Mouse (Mus musculus) urinary bladder, postnatal 25 days (tissue): ENCODE data around the gene Fam131b.

Experiments
- DNase-seq: peaks from one replicate; pipeline ENCODE4 v3.0.0; 2022; ENCODE audit warnings: low spot score

Gene Fam131b

DNA sequence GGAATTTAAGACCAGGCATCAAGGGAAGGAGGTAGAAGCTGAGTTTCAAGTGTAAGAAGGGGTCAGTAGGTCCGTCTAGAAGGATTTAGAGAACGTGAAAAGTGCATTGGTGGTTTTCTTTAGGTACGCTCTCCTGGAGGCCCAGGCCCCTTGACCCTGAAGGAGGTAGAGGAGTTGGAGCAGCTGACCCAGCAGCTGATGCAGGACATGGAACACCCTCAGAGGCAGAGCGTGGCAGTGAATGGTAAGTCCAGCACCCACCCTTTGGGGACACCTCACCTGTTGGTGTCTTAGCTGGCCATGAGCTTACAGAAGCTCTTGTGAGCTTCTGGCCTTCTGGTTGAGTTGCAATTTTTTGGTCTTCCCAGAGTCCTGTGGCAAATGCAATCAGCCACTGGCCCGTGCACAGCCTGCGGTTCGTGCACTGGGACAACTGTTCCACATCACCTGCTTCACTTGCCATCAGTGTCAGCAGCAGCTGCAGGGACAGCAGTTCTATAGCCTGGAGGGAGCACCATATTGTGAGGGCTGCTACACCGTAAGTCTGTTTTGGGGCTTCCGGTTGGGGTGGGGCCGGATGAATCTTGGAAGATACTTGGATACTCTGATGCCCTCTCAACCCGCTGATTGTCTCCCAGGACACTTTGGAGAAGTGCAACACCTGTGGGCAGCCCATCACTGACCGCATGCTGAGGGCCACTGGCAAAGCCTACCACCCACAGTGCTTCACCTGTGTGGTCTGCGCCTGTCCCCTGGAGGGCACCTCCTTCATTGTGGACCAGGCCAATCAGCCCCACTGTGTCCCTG lies 31.6 kb upstream of the Fam131b start:
- no peak for DNase-seq

DNA sequence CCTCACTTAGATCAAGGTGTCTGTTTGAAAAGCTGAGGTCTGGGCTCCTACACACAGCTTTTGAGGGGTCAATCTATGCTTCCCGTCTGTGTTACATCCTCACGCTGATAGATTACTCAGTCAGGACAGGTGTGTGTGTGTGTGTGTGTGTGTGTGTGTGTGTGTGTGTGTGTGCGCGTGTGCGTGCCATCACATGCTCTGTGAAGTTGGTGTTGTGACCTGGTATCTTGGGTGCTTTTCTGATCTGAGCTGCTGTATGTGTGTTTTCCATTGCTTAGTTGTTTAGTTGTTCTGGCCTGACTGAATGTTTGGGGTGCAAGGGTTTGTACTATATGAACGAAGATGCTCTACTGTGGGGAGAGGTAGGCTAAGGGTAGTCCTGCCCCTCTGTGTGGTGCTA lies 30.9 kb upstream of the Fam131b start:
- DNase-seq: no peak

DNA sequence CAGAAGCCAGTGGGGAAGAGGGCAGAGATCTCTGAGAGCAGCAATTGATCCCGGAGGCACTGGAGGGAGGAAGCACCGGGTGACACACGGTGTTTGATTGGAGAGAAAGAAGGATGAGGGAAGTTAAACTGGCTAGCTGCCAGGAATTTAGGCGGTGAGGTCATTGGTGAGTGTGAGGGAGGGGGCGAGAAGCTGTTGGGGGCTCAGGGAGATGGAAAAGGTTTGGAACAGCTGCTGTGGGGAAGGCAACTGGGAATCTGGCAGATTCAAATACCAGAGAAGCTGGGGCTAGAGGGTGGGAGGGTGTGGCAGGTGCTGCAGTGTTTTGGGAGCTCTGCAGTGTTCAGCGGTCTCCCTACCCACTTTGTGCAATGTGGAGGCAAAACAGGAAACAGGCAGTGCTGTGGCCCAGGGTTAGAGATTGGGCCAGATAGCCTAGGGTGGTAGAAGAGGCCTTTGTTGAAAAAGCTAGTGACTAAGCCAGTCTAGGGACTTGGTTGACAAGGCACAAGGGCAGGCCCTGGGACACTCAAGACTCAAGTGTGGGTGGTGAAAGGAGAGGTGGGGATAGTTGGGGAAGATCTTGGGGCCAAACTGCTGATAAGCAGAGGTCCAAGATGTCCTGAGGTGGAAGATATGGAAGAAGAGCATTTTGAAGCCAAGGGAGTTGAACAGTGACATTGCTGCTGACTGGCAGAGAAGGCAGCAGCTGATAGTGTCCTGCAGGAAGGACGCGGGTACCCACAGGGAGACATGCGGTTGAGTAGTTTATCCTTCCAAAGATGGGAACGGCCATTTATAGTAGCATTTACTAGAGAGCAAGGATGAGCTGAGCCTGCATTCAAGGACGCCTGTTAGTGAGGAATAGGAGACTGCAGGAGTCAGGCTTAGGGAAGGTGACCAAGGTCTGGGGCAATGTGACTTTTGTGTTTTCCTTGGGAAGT lies 29.9 kb upstream of the Fam131b start:
- DNase-seq: no peak

GRCm38 (mm10) chr6:42353180-42353579 lies 28.7 kb upstream of the Fam131b start:
- no peak for DNase-seq

DNA sequence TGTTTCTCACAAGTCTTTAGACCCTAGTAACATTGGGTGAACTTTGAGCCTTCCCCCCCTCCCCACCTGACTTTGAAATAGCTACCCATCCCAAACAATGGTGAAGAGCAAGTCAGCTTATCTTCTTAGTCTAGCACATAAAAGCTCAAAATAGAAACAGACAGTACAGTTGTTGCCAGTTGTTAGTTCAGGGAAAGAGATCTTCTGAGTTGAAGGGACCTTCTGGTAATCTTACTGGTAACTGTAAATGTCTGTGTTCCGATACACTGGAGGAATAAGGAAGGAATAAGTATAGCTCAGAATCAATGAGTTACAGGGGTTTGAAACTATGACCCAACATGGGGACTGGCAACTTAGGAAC lies 28.0 kb upstream of the Fam131b start:
- DNase-seq: no peak

DNA sequence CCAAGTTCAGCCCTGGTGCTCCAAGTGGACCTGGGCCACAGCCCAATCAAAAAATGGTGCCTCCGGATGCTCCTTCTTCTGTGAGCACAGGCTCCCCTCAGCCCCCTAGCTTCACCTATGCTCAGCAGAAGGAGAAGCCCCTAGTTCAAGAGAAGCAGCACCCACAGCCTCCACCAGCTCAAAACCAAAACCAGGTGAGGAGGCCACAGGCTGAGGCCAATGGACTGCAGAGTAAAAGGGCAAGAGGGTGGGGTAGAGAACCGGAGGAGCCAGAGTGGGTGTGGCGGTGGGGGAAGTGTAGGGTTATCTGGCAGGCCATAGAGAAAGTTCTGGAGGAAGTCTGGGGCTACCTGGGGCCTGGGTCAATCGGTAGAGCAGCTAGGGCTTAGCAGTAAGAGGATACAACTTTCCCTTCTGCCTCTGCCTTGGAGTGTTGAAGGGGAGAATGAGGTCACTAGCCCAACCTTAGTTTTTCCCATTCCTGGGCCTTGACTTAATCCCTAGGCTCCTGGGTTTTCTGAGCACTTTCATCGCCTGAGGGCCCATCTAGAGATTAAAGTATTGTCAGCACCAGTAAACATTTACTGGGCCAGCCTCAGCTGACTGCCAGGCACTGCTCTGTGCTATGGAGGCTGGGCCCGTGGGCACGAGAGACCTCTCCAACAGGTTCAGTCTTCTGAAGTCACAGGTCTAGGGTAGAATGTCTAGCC lies 27.5 kb upstream of the Fam131b start:
- DNase-seq: no peak

GRCm38 (mm10) chr6:42350968-42351775 lies 26.7 kb upstream of the Fam131b start:
- DNase-seq: no peak

DNA sequence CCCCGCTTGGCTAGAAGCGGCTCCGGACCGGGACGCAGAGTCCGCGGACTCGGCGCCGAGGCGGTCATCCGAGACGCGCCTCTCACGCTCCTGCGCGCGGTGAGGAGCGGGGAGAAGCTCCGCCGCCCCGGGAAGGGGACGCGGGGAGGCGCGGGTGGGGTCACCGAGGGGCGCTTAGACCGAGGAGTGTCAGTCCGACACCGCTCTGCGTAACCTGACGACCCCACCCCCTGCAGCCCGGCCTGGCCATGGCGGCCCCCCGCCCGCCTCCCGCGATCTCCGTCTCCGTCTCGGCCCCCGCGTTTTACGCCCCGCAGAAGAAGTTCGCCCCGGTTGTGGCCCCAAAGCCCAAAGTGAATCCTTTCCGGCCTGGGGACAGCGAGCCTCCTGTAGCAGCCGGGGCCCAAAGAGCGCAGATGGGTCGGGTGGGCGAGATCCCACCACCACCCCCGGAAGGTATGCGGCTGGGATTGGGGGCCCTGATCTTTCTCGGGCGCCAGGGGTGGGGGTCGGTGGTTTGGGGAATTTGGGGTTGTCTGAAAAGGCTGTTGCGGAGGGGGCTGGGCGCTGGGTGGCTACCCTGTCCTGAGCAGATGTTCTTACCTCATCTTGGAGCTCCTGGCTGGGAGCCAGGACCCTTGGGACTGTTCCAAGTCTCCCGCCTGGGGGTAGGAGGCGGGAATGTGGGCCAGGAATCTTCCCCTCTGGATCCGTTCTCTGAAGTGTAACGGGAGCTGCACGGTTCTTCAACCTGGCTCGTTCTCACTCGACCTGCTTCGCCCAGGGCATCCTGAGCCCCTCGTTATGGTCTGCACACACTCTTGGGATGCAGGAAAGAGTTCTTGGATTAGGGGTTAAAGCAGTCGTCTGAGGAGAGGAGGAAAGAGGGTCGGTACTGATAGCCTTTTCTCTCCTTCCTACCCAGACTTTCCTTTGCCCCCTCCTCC lies 25.9 kb upstream of the Fam131b start:
- DNase-seq: peak; percentile 73

DNA sequence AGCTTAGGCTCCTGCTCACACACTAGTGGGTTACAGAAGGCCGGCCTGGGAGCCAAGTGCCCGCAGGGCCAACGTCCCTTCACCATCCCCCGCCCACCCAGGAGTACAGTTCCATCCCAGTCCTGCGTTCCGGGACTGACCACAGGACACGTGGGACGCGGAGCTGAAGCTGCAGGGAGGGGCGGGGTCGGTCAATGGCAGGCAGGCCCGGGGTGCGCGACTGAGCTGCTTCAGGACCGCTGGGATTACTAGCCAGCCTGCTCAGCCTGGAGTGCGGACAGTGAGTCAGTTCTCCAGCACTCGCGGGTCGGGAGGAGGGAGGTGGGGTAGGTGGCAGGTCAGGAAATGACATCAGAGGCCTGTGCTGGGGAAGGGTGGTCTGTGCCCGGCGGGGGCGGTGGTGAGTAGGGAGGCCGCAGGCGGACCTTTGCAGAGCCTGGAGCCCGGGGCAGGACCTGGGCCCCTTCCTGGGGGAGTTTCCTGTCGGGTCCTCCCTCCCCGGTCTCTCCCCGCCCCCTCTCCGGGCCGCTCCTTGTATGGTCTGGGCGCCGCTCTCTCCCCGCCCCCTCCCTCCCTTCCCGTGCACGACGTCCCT lies 25.1 kb upstream of the Fam131b start, which contains the start of gene Zyx:
Gene Zyx (plus strand): TSS at position 205 of the 595 bp plus-strand sequence.
- DNase-seq: peak; percentile 88

- DNase-seq: peak; percentile 74
Observed at GRCm38 (mm10) chr6:42349006-42349425, 24.6 kb upstream of the Fam131b start.

DNA sequence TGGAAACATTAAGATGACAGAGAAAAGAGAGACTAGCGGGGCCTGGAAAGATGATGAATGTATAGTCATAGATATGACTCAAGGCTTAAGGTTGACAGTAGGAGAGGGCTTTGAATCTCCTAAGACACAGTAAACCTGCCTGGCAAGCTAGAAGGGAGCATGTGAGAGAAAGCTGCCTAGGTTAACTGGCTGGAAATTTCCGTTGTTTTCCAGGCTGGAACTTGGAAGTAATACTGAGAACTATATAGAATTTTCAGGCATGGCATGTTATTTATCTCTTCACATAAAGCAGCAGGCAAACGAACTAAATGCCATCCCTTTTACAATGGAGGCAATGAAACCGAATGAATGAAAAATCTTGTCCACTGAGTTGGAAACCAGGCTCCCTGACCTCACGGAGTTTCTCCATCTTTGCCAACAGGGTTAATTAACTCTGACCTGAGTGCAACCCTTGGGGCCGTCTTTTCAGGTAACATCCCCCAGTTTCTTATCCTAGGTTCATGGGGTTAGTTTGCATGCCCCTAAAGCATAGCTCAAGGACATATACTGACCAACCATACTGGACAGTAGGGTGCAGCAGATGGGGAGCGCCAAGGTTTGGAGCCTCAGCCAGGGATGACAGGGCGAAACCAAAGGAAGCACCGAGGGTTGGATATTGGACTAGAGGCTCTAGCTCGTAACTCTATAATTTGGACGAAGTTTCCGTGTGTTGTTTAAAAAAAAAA lies 24.0 kb upstream of the Fam131b start:
- DNase-seq: no peak

DNA sequence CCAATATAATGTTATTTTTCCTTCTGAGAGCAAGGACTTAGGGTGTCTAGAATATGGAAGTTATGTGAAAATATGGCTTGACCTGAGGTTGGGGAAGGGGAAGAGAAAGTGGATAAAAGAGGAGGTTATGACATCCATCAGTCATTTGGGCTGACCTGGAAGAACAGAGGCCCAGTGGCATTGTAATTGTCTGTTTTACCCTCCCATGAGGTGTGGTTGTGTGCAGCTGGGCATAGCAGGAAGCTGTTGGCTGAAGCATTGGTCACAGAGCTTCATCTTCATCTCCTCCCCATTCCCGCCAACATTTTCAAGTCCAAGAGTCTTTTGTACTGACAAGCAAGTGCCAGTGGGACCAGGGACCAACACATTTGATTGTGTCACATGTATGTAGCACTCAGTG lies 19.8 kb upstream of the Fam131b start:
- DNase-seq: no peak

DNA sequence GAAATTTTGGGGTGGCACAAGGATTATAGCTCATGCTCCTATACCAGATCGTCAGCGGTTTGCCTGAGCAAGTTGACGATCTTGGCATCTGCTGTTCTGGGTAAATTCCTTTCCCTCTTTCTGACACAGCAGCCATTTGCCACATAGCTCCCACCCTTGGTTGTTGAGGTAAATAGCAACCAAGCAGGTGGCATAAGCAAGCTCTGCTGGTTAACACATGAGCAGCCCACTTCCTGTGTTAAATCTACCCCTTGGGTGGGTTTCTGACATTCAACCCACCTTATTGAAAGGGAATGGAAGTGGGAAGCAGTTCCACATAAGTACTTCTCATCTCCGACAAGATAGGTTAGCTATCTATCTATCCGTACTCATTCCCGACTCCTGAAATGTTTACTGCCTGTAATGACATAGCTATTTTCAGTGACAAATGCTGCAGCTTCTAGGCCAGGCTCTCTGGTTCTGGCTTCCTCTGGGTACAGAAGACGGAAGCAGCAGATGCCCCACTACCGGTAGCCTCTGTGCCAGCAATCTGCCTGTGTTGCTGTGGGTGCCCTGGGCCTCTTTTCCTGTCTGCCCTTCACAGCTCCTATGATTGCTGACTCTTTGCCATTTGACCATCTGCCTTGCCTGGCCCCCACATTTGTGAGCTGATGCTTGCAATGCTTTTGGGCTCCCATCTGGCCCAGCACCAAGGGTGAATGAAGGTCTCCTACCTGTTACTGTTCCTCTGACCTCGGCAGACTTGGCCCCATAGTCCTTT lies 19.1 kb upstream of the Fam131b start:
- DNase-seq: no peak

DNA sequence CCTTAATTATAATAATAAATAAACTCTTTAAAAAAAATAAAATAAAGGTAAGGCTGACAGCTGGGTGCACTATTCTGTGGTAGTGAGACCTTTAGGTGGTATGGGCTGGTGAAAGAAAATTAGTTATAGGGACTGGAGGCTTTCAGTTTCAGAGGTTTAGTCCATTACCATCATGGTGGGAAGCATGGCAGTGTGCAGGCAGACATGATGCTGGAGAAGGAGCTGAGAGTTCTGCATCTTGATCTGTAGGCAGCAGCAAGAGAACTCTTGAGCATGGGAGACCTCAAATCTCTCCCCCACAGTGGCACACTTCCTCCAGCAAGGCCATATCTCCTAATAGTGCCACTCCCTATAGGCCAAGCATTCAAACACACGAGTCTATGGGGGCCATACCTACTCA lies 17.7 kb upstream of the Fam131b start:
- DNase-seq: no peak

GRCm38 (mm10) chr6:42339981-42340380 lies 15.5 kb upstream of the Fam131b start:
- DNase-seq: no peak

DNA sequence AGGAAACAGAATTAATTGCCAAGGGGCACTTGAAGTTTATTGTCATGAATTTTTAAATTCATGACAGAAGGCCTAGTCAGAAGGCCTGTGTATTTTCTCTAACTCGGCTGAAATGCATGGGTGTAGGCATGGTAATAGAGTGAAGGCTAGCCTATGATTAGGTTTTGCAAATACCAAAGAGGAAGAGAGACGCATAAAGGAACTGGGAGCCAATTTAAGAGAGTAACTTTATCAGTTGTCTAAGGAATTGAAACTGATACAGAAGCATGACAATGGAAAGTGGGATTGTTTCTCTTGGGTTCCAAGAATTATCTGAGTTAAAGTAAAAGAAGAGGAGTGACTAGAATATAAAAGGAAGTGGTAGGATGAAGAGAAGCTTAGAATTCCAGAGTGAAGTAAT lies 14.7 kb upstream of the Fam131b start:
- DNase-seq: no peak

DNA sequence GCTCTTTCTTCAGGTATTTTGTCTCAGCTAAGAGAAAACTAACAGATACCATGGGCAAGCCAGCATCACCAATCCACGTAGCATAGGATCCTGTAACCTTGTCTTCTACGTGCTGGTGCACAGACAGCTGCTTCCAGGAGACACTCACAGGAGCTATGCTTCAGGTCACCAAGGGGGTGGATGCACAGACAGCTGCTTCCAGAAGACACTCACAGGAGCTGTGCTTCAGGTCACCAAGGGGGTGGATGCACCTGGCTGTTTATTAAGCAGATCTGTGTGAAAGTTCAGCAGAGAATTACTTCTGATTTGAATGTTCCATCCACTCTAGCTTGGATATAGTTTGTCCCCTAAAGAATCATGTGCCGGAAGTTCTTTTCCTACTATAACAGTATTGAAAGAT lies 6.5 kb upstream of the Fam131b start:
- no peak for DNase-seq

DNA sequence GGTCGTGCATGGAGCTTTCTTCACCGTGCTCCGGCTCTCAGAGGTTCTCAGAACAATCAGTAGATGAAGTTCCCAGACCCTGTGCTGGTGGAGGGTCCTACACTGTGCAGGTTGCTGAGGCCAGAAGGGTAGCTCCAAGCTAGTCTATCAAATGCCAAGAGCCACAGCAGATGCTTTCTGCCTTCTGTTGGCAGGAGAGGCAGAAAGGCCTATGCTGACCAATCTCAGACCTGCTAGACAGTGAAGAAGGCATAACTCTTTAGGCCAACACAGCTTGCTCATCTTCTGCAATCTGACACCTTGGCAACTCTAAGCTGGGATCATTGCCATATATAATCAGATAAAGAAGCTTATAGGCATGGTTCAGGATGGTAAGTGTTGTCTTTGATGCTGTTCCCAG lies 5.8 kb upstream of the Fam131b start:
- no peak for DNase-seq

DNA sequence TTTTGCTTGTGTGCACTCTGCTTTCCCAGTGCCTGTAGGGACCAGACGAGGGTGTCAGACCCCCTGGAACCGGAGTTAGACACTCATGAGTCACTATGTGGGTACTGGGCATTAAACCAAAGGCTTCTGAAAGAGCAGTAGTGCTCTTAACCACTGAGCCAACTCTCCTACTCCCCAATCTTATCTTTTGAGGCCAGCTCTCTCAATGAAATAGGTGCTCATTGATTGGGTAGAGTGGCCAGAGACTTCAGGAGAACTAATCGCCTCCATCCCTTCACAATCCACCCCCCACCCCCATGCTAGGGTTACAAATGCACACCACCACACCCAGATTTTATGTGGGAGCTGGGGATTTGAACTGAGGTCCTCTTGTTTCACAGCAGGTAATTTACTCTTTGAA lies 4.3 kb upstream of the Fam131b start:
- no peak for DNase-seq
